Mouse (Mus musculus): ENCODE measurements around the gene Hnrnpf. TPM values are rescaled to one million over a fixed set of nuclear protein-coding genes. Genes with fewer than 3 reads are reported as not detected.

Hnrnpf gene
- total and polyA plus RNA-seq, 2 experiments from 2014 or later = 154 to 183 TPM

- Histone ChIP-seq H3K9ac (replicated peaks; ENCODE audit: low read length, poor library complexity, severe bottlenecking) (peak overlapping the region; percentile 64), H3K27ac (ENCODE audit: low read depth, low read length) (peak overlapping the region; percentile 98), H3K4me3 (ENCODE audit: low read depth, low read length) (peak overlapping the region; percentile 49), H3K36me3 (ENCODE audit: insufficient read depth, low read length) (no peaks in the 10 kb centered on the region), H3K27me3 (ENCODE audit: insufficient read depth, low read length) (no peaks in the 10 kb centered on the region), H3K4me2 (ENCODE audit: low read depth, low read length, poor library complexity, severe bottlenecking) (peak overlapping the region; percentile 62), H3K4me1 (ENCODE audit: insufficient read depth, low read length) (no peaks in the 10 kb centered on the region; the same call in 1 of the 2 replicates), H3K9me3 (ENCODE audit: low read length) (no peaks in the 10 kb centered on the region)
- 11% methylated on average over 26 of the region's 26 CpGs for WGBS
- peak; percentile 95 for DNase-seq (ENCODE audit: low spot score)
- ATAC-seq (ENCODE audit: low FRiP score) = peak; percentile 91
- TF ChIP-seq CTCF (IDR thresholded peaks at IDR 0.05) = no peak
These were observed 21.3 kb upstream of the Hnrnpf start for GRCm38 (mm10) chr6:117878700-117879407.

GRCm38 (mm10) chr6:117879408-117880115, 20.6 kb upstream of the Hnrnpf start:
- peak overlapping the region; percentile 98 for H3K27ac ChIP-seq (ENCODE audit: low read depth, low read length)
- peak; percentile 93 for ATAC-seq (ENCODE audit: low FRiP score)
- no peaks in the 10 kb centered on the region for H3K9me3 ChIP-seq (ENCODE audit: low read length)
- peak; percentile 99 for TF ChIP-seq CTCF (IDR thresholded peaks at IDR 0.05)
- WGBS = under 1% methylated on average over 67 of the region's 67 CpGs
- H3K36me3 ChIP-seq (ENCODE audit: insufficient read depth, low read length) = no peaks in the 10 kb centered on the region
- no peaks in the 10 kb centered on the region for H3K27me3 ChIP-seq (ENCODE audit: insufficient read depth, low read length)
- DNase-seq (ENCODE audit: low spot score) = peak; percentile 98
- peak overlapping the region; percentile 62 for H3K4me2 ChIP-seq (ENCODE audit: low read depth, low read length, poor library complexity, severe bottlenecking)
- peak overlapping the region; percentile 49 for H3K4me3 ChIP-seq (ENCODE audit: low read depth, low read length)
- peak overlapping the region; percentile 64 for H3K9ac ChIP-seq (replicated peaks; ENCODE audit: low read length, poor library complexity, severe bottlenecking)
- no peaks in the 10 kb centered on the region; the same call in 1 of the 2 replicates for H3K4me1 ChIP-seq (ENCODE audit: insufficient read depth, low read length)

- peak; percentile 9 for DNase-seq (ENCODE audit: low spot score)
- peak overlapping the region; percentile 98 for H3K27ac ChIP-seq (ENCODE audit: low read depth, low read length)
- no peak overlapping the region for H3K9ac ChIP-seq (replicated peaks; ENCODE audit: low read length, poor library complexity, severe bottlenecking)
- H3K9me3 ChIP-seq (ENCODE audit: low read length) = no peaks in the 10 kb centered on the region
- H3K4me1 ChIP-seq (ENCODE audit: insufficient read depth, low read length) = no peaks in the 10 kb centered on the region; the same call in 1 of the 2 replicates
- no peaks in the 10 kb centered on the region for H3K36me3 ChIP-seq (ENCODE audit: insufficient read depth, low read length)
- no peak for ATAC-seq (ENCODE audit: low FRiP score)
- H3K4me2 ChIP-seq (ENCODE audit: low read depth, low read length, poor library complexity, severe bottlenecking) = peak overlapping the region; percentile 62
- H3K4me3 ChIP-seq (ENCODE audit: low read depth, low read length) = peak overlapping the region; percentile 49
- H3K27me3 ChIP-seq (ENCODE audit: insufficient read depth, low read length) = no peaks in the 10 kb centered on the region
- no peak for TF ChIP-seq CTCF (IDR thresholded peaks at IDR 0.05)
- 28% methylated on average over 3 of the region's 3 CpGs for WGBS
These were observed 19.7 kb upstream of the Hnrnpf start for GRCm38 (mm10) chr6:117880394-117880838.

DNA sequence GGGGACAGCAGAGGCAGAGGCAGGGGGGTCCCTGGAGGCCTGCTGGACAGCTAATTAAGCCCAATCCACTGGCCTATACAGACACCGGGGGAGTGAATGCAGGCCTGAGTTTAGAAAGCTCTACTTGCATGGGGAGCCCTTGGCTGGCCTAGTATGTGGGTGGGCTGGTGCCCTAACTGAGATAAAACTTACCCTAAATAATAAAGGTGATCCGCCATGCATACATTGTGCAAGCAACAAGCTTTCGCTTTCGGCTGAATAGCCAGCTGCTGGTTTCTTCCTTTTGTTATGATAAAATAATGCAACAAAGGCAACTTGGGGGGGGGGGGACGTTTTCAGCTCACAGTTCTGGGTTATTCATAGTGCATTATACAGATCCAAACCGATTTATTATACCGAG, 18.9 kb upstream of the Hnrnpf start:
- ATAC-seq (ENCODE audit: low FRiP score) (no peak), DNase-seq (ENCODE audit: low spot score) (no peak)
- no peaks in the 10 kb centered on the region for H3K9me3 ChIP-seq (ENCODE audit: low read length)
- H3K4me1 ChIP-seq (ENCODE audit: insufficient read depth, low read length) = no peaks in the 10 kb centered on the region; the same call in 1 of the 2 replicates
- TF ChIP-seq CTCF (IDR thresholded peaks at IDR 0.05) = no peak
- peak overlapping the region; percentile 98; the same call in 1 of the 2 replicates for H3K27ac ChIP-seq (ENCODE audit: low read depth, low read length)
- no peak overlapping the region for H3K4me3 ChIP-seq (ENCODE audit: low read depth, low read length)
- H3K9ac ChIP-seq (replicated peaks; ENCODE audit: low read length, poor library complexity, severe bottlenecking) = no peak overlapping the region
- H3K36me3 ChIP-seq (ENCODE audit: insufficient read depth, low read length) = no peaks in the 10 kb centered on the region
- WGBS = 25% methylated on average over 7 of the region's 7 CpGs
- no peaks in the 10 kb centered on the region for H3K27me3 ChIP-seq (ENCODE audit: insufficient read depth, low read length)
- H3K4me2 ChIP-seq (ENCODE audit: low read depth, low read length, poor library complexity, severe bottlenecking) = no peak overlapping the region

GRCm38 (mm10) chr6:117881997-117882396, 18.1 kb upstream of the Hnrnpf start:
- no peak overlapping the region for H3K9ac ChIP-seq (replicated peaks; ENCODE audit: low read length, poor library complexity, severe bottlenecking)
- no peak overlapping the region for H3K27ac ChIP-seq (ENCODE audit: low read depth, low read length)
- no peaks in the 10 kb centered on the region for H3K27me3 ChIP-seq (ENCODE audit: insufficient read depth, low read length)
- DNase-seq (ENCODE audit: low spot score) (no peak), ATAC-seq (ENCODE audit: low FRiP score) (no peak)
- no peaks in the 10 kb centered on the region for H3K36me3 ChIP-seq (ENCODE audit: insufficient read depth, low read length)
- H3K4me3 ChIP-seq (ENCODE audit: low read depth, low read length) = no peak overlapping the region
- H3K9me3 ChIP-seq (ENCODE audit: low read length) = no peaks in the 10 kb centered on the region
- no peak for TF ChIP-seq CTCF (IDR thresholded peaks at IDR 0.05)
- no peak overlapping the region for H3K4me2 ChIP-seq (ENCODE audit: low read depth, low read length, poor library complexity, severe bottlenecking)
- WGBS = 78% methylated on average over 7 of the region's 7 CpGs
- no peaks in the 10 kb centered on the region; the same call in 1 of the 2 replicates for H3K4me1 ChIP-seq (ENCODE audit: insufficient read depth, low read length)

DNA sequence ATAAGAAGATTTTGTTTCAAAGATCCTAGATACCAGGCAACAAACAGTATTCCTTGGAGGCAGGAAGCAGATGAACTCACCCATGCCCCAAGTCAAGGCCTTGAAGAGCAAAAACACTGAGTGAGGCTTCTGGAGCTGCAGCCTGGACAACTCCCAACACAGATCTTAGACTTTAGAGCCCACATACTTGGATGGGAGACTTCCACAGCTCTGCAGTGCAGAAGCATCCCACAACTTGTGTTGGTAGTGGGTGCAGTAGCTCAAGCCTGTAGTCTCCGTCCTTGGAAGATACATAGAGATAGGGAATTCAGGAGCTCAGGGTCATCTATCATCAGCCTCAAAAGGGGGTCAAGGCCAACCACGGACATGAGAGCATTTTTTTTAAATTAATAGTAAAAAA, 14.2 kb upstream of the Hnrnpf start:
- Histone ChIP-seq H3K27ac (ENCODE audit: low read depth, low read length) (no peak overlapping the region), H3K27me3 (ENCODE audit: insufficient read depth, low read length) (no peaks in the 10 kb centered on the region), H3K4me3 (ENCODE audit: low read depth, low read length) (no peak overlapping the region), H3K9ac (replicated peaks; ENCODE audit: low read length, poor library complexity, severe bottlenecking) (no peak overlapping the region), H3K4me2 (ENCODE audit: low read depth, low read length, poor library complexity, severe bottlenecking) (no peak overlapping the region), H3K9me3 (ENCODE audit: low read length) (no peaks in the 10 kb centered on the region), H3K36me3 (ENCODE audit: insufficient read depth, low read length) (no peaks in the 10 kb centered on the region), H3K4me1 (ENCODE audit: insufficient read depth, low read length) (no peaks in the 10 kb centered on the region)
- no peak for DNase-seq (ENCODE audit: low spot score)
- ATAC-seq (ENCODE audit: low FRiP score) = no peak
- 89% methylated on average over 2 of the region's 2 CpGs for WGBS
- no peak for TF ChIP-seq CTCF (IDR thresholded peaks at IDR 0.05)
